Mouse (Mus musculus) CD4-positive, CD25-positive, alpha-beta regulatory T cell, adult 2 months (primary cell): ENCODE measurements around the gene Sh3bp4.

Experiments
- DNase-seq: peaks from one replicate; pipeline ENCODE4 v3.0.0-alpha.2; 2012; ENCODE audit warnings: low read depth, low spot score

The Sh3bp4 gene

GRCm38 (mm10) chr1:89093696-89094095, 23.5 kb downstream of the Sh3bp4 start:
- DNase-seq = no peak

- no peak for DNase-seq
These were observed 24.2 kb downstream of the Sh3bp4 start for GRCm38 (mm10) chr1:89094416-89094815.

- no peak for DNase-seq
These were observed 25.6 kb downstream of the Sh3bp4 start for GRCm38 (mm10) chr1:89095642-89096424.

- no peak for DNase-seq
These were observed 32.2 kb downstream of the Sh3bp4 start for GRCm38 (mm10) chr1:89102231-89103003.

- no peak for DNase-seq
These were observed 32.7 kb downstream of the Sh3bp4 start for GRCm38 (mm10) chr1:89103004-89103263.

GRCm38 (mm10) chr1:89103505-89103904, 33.3 kb downstream of the Sh3bp4 start:
- no peak for DNase-seq

- DNase-seq = no peak
These were observed 34.0 kb downstream of the Sh3bp4 start for GRCm38 (mm10) chr1:89104066-89104765.

GRCm38 (mm10) chr1:89105891-89106830, 35.9 kb downstream of the Sh3bp4 start:
- DNase-seq = no peak

GRCm38 (mm10) chr1:89107466-89107865, 37.3 kb downstream of the Sh3bp4 start:
- DNase-seq = no peak

- DNase-seq = peak; percentile 35
These were observed 38.2 kb downstream of the Sh3bp4 start for GRCm38 (mm10) chr1:89108340-89108896.

- DNase-seq = no peak
These were observed 39.6 kb downstream of the Sh3bp4 start for GRCm38 (mm10) chr1:89109767-89110166.

- DNase-seq = no peak
These were observed 40.7 kb downstream of the Sh3bp4 start for GRCm38 (mm10) chr1:89110767-89111534.

- no peak for DNase-seq
These were observed 42.3 kb downstream of the Sh3bp4 start for GRCm38 (mm10) chr1:89112544-89112943.

- DNase-seq = no peak
These were observed 43.5 kb downstream of the Sh3bp4 start for GRCm38 (mm10) chr1:89113731-89114130.

GRCm38 (mm10) chr1:89117062-89117461, 46.8 kb downstream of the Sh3bp4 start:
- DNase-seq = no peak

- no peak for DNase-seq
These were observed 47.9 kb downstream of the Sh3bp4 start for GRCm38 (mm10) chr1:89118076-89118475.

- DNase-seq = no peak
These were observed 48.6 kb downstream of the Sh3bp4 start for GRCm38 (mm10) chr1:89118836-89119235.

- no peak for DNase-seq
These were observed 50.1 kb downstream of the Sh3bp4 start for GRCm38 (mm10) chr1:89120290-89120689.

GRCm38 (mm10) chr1:89121466-89121865, 51.3 kb downstream of the Sh3bp4 start:
- no peak for DNase-seq

- DNase-seq = no peak
These were observed 52.2 kb downstream of the Sh3bp4 start for GRCm38 (mm10) chr1:89122376-89122775.
